Mouse (Mus musculus) layer of hippocampus, adult 8-10 months (tissue): ENCODE data around the gene Muc4. TPM values are rescaled to one million over a fixed set of nuclear protein-coding genes. Genes with fewer than 3 reads are reported as not detected.
A peak's percentile ranks its signal among the peaks of the same experiment; 100 is the strongest.

ENCODE experiments used
- DNase-seq, 2 experiments: peaks; one replicate each; pipeline ENCODE4 v3.0.0; 2022; ENCODE audit warnings: low spot score in 2 of 2
- total RNA-seq, 4 experiments: library from RNA; stranded (reverse); gene quantifications; 2 replicates each; pipeline ENCODE4 v1.2.4; 2022

Muc4 gene
- total RNA-seq, 4 experiments from 2014 or later, result not detected

GRCm38 (mm10) chr16:32724259-32724658, 11.4 kb upstream of the Muc4 start:
- DNase-seq, result no peak

GRCm38 (mm10) chr16:32726501-32726900, 9.2 kb upstream of the Muc4 start:
- no peak for DNase-seq

- no peak for DNase-seq
Measured at GRCm38 (mm10) chr16:32728240-32728639, 7.4 kb upstream of the Muc4 start.

GRCm38 (mm10) chr16:32728730-32729129, 7.0 kb upstream of the Muc4 start:
- no peak for DNase-seq

- no peak for DNase-seq
Measured at GRCm38 (mm10) chr16:32733213-32733612, 2.5 kb upstream of the Muc4 start.

- no peak for DNase-seq
Measured at GRCm38 (mm10) chr16:32736022-32736421, 336 bp downstream of the Muc4 start.

GRCm38 (mm10) chr16:32740003-32740663, 4.4 kb downstream of the Muc4 start:
- no peak for DNase-seq

GRCm38 (mm10) chr16:32741366-32741765, 5.7 kb downstream of the Muc4 start:
- DNase-seq, result no peak

GRCm38 (mm10) chr16:32742712-32743111, 7.0 kb downstream of the Muc4 start:
- no peak for DNase-seq

- DNase-seq, result no peak
Measured at GRCm38 (mm10) chr16:32745852-32746251, 10.2 kb downstream of the Muc4 start.

GRCm38 (mm10) chr16:32750242-32751127, 14.8 kb downstream of the Muc4 start:
- DNase-seq, result no peak

GRCm38 (mm10) chr16:32764550-32764949, 28.9 kb downstream of the Muc4 start:
- no peak for DNase-seq

- DNase-seq, result no peak
Measured at GRCm38 (mm10) chr16:32764961-32765360, 29.3 kb downstream of the Muc4 start.

GRCm38 (mm10) chr16:32766904-32767303, 31.2 kb downstream of the Muc4 start:
- DNase-seq, result no peak

GRCm38 (mm10) chr16:32776676-32777075, 41.0 kb downstream of the Muc4 start:
- DNase-seq, result no peak

- no peak for DNase-seq
Measured at GRCm38 (mm10) chr16:32778956-32779355, 43.3 kb downstream of the Muc4 start.

- no peak for DNase-seq
Measured at GRCm38 (mm10) chr16:32783324-32784062, 47.8 kb downstream of the Muc4 start.

GRCm38 (mm10) chr16:32784840-32785239, 49.2 kb downstream of the Muc4 start:
- peak; percentile 40 to 50 for DNase-seq

- no peak for DNase-seq
Measured at GRCm38 (mm10) chr16:32790056-32790455, 54.4 kb downstream of the Muc4 start.

GRCm38 (mm10) chr16:32795177-32795576, 59.5 kb downstream of the Muc4 start:
- DNase-seq, result no peak

GRCm38 (mm10) chr16:32796676-32797425, 61.2 kb downstream of the Muc4 start:
- no peak for DNase-seq

GRCm38 (mm10) chr16:32797426-32797689, 61.7 kb downstream of the Muc4 start, which contains the start of gene Muc20:
Gene Muc20, minus strand, starts transcription at chr16:32797435.
- no peak for DNase-seq
